Mouse (Mus musculus) E14TG2a.4 (cell line): Measurements from ENCODE around the gene Twsg1.

Experiments
- CTCF ChIP-seq: conservative IDR thresholded peaks from 2 replicates; pipeline ENCODE4 v1.5.1; 2014; ENCODE audit warnings: low read length
- NANOG ChIP-seq: IDR thresholded peaks from 2 replicates; pipeline ENCODE4 v1.6.1; 2014; ENCODE audit warnings: borderline replicate concordance, low read length, mixed read lengths
- POU5F1 ChIP-seq: IDR thresholded peaks from 2 replicates; pipeline ENCODE4 v1.6.1; 2014; ENCODE audit warnings: low read length, borderline replicate concordance

- TF ChIP-seq CTCF: no peak
- TF ChIP-seq POU5F1: no peak
- TF ChIP-seq NANOG: no peak
Measured at GRCm38 (mm10) chr17:65939461-65940192, 11.4 kb downstream of the Twsg1 start.
